Mouse (Mus musculus): Measurements from ENCODE around the gene Gm28919. TPM values are rescaled to one million over a fixed set of nuclear protein-coding genes. Genes with fewer than 3 reads are reported as not detected.
"Not testable (repeated sequence)": the region's sequence is repeated elsewhere in the genome, so short reads cannot be mapped to it uniquely, and the experiment has no call there.

Gene Gm28919
- not detected in 2 replicates for total RNA-seq (2014; rRNA removed)
- polyA plus RNA-seq (2015; fragmentation: Nextera tagmentation; extraction: Ambion mirVana), result not detected in 2 replicates

DNA sequence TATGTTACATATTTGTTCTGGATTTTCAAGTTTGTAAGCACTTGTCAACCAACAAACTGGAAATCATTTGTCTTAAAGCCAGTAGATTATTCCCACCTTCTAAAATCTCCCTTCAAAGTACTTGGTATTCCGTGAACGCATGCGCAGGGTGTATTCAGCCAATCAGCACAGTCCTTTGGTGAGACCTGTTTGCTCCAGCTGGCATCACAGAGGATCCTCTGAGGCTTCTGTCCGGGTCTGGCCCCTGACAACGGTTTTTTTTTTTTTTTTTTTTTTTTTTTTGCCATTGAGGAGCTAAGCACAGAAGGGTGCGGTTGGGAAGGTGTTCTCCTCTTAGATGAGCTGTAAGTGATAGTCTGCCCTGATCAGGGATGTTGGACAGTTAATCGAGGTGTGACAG, at the start of gene Gm28919:
TSS of gene Gm28919 (plus strand) at position 301 of the 400 bp plus-strand sequence.
- not testable (repeated sequence) for H3K27ac ChIP-seq; H3K4me1 ChIP-seq (ENCODE audit: insufficient read depth, low read length); H3K9ac ChIP-seq (replicated peaks; ENCODE audit: low read length); H3K4me3 ChIP-seq (ENCODE audit: low read length); H3K27me3 ChIP-seq (ENCODE audit: insufficient read depth, low read length); H3K4me2 ChIP-seq (ENCODE audit: low read depth, low read length); DNase-seq (ENCODE audit: low spot score); ATAC-seq; H3K9me3 ChIP-seq (ENCODE audit: low read length); H3K36me3 ChIP-seq (ENCODE audit: insufficient read depth, low read length)
- no CpG with 5 or more reads among the region's 7 CpGs for WGBS

Other genes with a start within 250 kb of the Gm28919 start
- gene Gm21719, start 99.3 kb downstream of the Gm28919 start, total RNA-seq (2014; rRNA removed), result not detected in 2 replicates
- gene Gm21719, start 99.3 kb downstream of the Gm28919 start, polyA plus RNA-seq (2015; fragmentation: Nextera tagmentation; extraction: Ambion mirVana), result not detected in 2 replicates

Measured in hindbrain, postnatal 0 days (tissue).